Mouse (Mus musculus) bone marrow, adult 2 months (tissue): ENCODE measurements around the gene Cdhr3.

Experiments used
- CTCF ChIP-seq: fragments of 200-500 bp; IDR thresholded peaks from 2 replicates; pipeline ENCODE4 v1.5.1; 2011; ENCODE audit warnings: low read length, control low read depth; ENCODE audit not compliant: control insufficient read depth, insufficient read depth
- POLR2A ChIP-seq: fragments of 200-500 bp; IDR thresholded peaks from 2 replicates; pipeline ENCODE4 v1.6.1; 2011; ENCODE audit warnings: low read depth, mild to moderate bottlenecking, control low read depth, low read length, borderline replicate concordance; ENCODE audit not compliant: control insufficient read depth

GRCm38 (mm10) chr12:33071901-33072672 lies 20.6 kb downstream of the Cdhr3 start:
- no peak for TF ChIP-seq POLR2A
- no peak for TF ChIP-seq CTCF
